Mouse (Mus musculus): Measurements from ENCODE around the gene Usp51.
"Not testable (repeated sequence)": the region's sequence is repeated elsewhere in the genome, so short reads cannot be mapped to it uniquely, and the experiment has no call there.

DNA sequence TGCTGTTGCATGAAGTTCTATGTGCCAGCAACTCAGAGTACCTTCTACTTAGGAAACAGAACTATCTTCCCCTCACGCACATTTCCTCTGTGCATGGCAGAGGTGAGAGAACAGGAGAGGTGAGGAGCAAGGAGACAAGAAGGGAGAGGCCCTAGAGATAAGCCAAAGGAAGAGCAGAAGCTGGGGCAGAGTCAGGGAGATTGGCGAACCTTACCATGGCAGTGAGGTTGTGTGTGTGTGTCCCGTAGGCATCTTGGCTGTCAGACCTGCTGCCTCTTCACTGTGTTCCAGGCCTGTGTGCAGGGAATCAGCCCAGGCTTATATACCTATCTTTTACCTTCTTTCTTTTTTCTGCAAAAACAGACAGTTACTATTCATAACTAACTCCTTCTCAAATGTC lies 19.4 kb downstream of the Usp51 start:
- TF ChIP-seq HCFC1 (IDR thresholded peaks at IDR 0.05; ENCODE audit: borderline replicate concordance, insufficient read depth, low read length); ZNF384 (IDR thresholded peaks at IDR 0.05; ENCODE audit: low read depth, low read length); CHD2 (IDR thresholded peaks at IDR 0.05; ENCODE audit: low read depth, low read length); ZC3H11A (IDR thresholded peaks at IDR 0.05; ENCODE audit: borderline replicate concordance, low read depth, low read length): not testable (repeated sequence)
